Mouse (Mus musculus) kidney, postnatal 36 days (tissue): ENCODE data around the gene U2af2.
"Not testable (repeated sequence)": the region's sequence is repeated elsewhere in the genome, so short reads cannot be mapped to it uniquely, and the experiment has no call there.

Source experiments
- DNase-seq, 2 experiments: peaks; one replicate each; pipeline ENCODE4 v3.0.0; 2021 to 2022; ENCODE audit warnings: mixed read lengths in 2 of 2

Gene U2af2

GRCm38 (mm10) chr7:5076931-5077330 lies 15.0 kb downstream of the U2af2 start:
- DNase-seq = no peak

DNA sequence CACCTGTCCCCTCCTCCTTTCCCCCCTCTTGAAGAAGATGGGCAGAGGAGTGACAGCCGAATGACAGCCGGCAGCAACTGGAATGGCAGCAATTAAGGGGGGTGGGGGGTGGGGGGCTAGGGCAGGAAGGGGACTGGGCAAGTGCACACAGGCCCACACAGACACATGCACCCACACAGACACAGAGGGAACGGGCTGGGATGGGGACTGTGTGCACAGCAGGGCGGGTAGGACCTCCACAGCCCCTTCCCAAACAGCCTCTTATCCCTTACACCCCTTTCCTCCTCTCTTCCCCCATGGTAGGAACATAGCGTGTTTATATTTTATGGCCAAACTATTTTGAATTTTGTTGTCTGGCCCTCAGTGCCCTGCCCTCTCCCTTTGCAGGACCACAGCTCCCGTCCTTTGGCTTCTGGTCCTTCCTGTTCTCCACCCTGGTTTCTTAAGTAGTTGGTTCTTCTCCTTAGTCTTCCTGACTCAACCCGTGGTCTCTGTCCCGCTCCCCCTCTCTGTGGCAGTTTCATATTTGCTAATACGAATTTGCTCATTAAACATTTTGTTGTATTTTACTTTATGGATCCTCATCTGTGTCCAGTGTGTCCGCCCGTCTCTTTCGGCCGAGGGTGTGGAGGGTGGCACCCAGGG lies 17.5 kb downstream of the U2af2 start:
- DNase-seq = not testable (repeated sequence)

- DNase-seq = peak; percentile 98 to 99
These were observed 18.2 kb downstream of the U2af2 start, which contains the start of gene Epn1 for GRCm38 (mm10) chr7:5080010-5080751. Gene Epn1, plus strand, starts transcription at chr7:5080235.

DNA sequence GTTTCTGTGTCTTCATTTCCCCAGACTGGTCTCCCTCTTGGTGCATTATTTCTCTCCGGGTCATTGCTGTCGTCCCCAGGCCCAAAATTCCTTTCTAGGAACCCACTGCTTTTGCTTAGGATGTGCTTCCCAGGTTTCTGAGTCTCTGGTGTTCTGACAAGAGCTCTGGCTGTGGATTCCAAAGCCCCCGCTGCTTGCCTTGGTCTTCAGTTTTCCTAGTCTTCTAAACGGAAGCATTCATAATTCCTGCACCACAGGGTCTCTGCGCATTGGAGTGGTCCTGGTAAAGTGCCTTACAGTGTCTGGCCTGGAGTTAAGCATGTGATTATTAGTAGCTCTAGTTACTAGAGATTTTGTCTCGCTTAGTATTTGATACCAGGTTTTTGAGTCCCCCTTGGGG lies 18.9 kb downstream of the U2af2 start:
- DNase-seq = no peak

DNA sequence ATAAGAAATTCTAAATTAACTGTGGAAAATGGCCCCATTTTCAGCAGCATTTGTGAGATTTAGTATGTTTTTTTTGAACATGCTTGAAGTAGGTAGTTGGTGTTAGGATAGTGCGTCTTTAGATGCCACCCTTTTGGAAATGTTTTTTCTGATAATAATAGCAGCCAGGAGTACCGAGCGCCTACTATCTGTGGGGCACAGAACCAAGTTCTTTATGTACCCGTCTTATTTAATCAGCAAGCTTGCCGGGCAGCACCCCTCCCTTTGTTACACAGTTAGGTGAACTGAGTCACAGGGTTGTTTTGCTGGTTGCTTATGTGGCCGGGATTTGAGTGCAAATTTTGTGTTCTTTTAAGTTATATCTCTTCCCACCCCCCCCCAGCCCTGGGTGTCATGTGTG lies 19.3 kb downstream of the U2af2 start:
- no peak for DNase-seq

DNA sequence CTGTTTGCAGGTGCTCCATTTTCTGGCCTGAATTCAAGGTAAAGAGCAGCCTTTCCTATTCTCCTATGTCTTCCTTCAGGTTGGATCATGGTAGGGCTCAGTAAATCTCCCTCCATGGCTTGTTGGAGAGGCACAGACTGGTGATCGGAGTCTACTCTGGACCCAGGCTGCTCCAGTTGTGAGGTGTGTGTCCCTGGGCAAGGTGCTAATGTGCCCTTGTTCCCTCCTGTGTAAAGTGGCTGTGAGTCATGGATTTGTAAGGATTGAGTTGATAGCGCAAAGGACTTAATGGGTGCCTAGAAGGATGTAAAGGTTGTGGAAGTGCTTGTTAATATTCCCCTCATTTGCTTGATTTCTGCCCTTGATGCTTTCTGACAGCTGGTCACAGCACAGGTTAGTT lies 20.0 kb downstream of the U2af2 start:
- DNase-seq = no peak

DNA sequence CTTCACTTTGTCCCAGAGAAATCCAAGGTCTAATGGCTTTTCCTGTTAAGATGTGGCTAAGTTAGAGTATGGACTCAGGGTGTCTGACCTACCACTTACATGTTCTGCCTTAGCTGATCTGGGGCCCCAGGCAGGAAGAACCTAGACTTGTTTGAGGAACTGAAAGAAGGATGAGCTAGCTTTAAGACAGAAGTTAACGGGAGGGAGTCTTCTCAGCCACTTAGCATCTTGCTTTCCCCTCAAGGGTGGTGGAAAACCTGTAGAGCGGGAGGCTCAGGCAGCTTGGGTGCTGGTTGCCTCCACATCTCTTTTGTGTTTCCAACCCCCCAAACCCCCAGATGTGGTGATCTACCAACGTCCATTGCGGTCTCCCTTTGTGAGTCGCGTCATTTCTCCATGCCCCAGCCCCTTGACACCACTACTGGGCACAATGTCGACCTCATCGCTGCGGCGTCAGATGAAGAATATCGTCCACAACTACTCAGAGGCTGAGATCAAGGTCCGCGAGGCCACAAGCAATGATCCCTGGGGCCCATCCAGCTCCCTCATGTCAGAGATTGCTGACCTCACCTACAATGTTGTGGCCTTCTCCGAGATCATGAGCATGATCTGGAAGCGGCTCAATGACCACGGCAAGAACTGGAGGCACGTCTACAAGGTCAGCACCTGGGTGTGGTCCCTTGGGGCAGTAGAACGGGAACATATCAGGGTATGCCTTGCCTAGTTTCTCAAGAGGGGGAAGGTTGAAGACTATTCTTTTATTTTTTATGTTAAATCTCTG lies 21.6 kb downstream of the U2af2 start:
- DNase-seq = peak; percentile 70 to 74

DNA sequence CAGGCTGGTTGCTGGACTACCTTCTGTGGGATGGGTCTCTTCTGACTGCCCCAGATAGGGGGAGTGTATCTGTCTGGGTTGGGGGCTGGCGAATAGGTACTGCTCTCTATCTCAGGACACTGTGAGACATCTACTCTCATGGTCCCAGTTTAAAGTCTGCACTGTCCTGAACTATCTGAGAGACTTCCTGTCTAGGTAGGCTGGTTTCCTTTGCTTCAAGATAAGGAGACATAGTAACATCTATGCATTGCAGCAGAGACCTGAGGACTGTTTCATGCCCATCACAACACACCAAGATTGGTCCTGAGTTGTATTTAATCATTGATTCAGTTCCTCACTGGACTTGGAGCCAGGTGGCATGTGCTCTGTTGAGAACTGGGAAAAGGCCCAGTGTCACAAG lies 23.6 kb downstream of the U2af2 start:
- no peak for DNase-seq

- DNase-seq = peak; percentile 24 to 53
These were observed 25.0 kb downstream of the U2af2 start for GRCm38 (mm10) chr7:5086921-5087440.

- DNase-seq = peak; percentile 61 to 68
These were observed 25.9 kb downstream of the U2af2 start for GRCm38 (mm10) chr7:5087886-5088285.

- DNase-seq = no peak
These were observed 27.9 kb downstream of the U2af2 start for GRCm38 (mm10) chr7:5089853-5090252.

DNA sequence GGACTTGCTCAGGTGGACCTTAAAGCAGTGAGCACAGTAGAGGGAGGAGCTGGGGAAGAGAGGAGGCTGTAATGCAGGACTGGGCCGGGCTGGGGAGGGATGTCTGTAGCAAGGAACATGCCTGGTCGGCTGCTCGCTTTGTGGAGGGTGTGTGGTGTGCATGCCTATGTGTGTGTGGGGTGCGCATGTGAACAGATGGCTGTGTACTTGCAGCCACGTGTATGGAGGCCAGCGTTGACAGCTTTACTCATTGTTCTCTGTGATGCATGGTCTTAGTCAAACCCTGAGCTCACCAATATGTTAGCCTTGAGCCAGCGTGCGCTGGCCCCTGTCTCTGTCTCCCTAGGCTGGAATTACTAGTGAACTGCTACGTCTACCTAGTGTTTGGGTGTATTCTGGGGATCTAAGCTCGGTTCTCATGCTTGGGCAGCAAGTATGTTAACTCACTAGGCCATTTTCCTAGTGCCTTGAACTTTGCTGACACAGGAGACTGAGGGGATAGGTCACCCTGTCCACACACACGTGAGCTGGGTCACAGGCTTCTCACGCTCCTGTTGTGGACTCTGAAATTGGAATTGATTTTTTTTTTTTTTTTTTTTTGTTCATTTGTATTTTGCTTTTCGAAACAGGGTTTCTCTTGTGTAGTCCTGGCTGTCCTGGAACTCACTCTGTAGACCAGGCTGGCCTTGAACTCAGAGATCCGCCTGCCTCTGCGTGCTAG lies 29.2 kb downstream of the U2af2 start:
- DNase-seq = peak in 1 of 2 experiments; percentile 27

DNA sequence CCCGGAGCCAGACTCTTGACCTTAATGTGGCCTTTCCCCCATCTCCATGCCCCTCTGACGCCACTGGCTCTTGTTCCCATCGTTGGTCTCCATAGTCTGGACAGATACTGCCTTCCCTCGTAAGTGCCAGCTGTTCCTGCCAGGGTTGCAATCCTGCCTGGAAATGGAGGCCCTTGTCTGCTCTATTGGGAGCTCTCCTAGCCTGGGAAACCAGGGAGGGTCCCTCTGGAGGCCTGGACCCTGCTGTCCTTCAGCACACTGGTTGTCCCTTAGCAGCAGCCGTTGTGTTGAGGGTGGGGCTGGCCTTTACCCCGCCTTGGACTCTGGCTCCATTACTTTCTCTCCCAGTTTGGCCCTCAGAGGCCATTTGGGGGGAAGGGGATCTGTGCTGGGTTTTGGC lies 30.4 kb downstream of the U2af2 start:
- DNase-seq = no peak

- no peak for DNase-seq
These were observed 31.0 kb downstream of the U2af2 start for GRCm38 (mm10) chr7:5092831-5093510.

DNA sequence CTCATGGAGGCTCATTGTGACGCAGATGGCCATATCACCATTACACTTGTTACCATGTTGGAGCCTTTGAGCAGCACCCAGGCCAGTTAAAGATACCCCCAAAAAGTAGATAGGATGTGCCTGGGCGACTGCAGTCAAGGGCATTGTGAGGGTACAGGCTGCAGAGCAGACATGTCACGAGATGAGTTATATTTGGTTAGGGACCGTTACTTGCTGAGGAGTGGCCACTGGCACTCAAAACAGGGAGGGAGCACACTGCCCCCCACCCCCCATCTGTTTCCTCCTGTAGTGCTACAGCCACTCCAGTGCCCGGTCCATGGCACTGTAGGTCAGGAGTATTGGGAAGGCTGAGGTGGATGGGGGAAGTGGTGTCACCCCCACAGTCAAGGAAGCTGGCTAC lies 36.8 kb downstream of the U2af2 start:
- no peak for DNase-seq

DNA sequence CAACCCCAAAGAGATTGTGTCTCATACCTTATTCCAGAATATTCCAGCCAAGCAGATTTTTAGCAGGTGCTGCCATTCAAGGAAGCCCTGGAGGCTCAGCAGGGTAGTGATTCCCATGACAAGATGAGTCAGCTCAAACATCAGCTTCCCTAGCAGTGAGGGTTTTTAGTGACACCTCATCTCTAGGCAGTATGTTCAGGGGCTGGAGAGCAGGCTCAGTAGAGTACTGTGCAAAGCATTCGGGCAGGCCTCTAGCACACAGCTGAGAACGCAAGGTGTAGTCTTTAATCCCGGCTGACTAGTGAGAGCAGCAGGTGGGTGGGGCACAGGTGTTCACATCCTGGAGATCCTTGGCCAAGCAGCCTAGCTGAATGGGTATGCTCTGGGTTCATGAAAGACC lies 37.9 kb downstream of the U2af2 start:
- DNase-seq = no peak

DNA sequence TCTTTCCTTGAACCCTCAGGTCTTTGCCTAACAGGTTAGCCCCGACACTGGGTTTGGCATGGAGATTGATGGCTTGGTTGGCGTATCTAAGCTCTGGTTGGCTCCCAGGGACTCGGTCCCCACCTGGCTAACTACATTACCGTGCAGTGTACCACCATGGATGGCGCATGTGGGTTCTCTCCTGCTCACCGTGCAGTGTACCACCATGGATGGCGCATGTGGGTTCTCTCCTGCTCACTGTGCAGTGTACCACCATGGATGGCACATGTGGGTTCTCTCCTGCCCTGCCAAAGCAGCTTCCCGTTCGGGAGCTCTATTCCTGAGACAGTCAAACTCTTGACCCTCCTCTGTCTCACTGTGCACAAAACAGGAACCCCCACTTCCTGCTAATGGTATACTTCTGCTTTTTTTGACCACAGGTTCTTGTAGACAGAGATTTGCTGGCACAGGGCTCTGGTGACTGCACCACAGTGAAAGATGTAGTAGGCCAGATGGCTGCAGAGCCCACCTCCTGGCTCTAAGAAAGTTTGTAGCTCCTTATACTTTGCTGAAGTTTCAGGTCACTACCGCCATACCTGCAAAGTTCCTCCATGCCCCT lies 39.2 kb downstream of the U2af2 start:
- no peak for DNase-seq

DNA sequence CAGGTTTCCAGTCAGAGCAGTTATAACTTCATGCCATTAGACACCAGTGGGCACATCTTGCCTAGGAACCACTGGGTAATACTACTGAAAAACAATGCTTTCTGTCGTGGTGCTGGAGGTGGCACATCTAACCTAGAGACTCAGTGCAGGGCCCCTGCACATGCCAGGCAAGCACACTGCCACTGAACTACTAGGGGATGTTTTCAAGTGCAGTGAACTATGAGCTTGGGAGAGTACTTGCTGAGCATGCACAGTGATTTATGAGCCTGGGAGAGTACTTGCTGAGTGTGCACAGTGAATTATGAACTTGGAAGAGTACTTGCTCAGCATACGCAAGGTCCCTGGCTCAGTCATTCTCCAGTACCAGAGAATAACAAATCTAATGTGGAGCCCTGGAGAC lies 40.6 kb downstream of the U2af2 start:
- DNase-seq = peak; percentile 27 to 53

DNA sequence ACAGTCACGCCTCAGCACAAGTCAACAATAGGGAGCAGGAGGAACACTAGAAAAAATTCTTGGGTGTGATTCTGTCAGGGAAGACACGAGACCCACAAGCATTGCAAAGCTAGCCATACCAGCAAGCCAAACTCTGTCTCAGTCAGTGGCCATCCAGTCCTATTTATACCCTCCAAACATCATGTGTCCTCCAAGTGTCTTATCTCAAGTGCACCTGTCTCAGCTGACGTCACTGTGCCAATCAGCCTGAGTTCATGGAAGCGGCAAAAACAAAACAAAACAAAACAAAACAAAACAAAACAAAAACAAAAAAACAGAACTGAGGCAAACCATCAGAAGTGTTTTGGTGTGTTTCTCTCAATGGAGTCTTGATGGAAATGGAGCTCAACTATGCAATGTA lies 46.3 kb downstream of the U2af2 start:
- DNase-seq = no peak

DNA sequence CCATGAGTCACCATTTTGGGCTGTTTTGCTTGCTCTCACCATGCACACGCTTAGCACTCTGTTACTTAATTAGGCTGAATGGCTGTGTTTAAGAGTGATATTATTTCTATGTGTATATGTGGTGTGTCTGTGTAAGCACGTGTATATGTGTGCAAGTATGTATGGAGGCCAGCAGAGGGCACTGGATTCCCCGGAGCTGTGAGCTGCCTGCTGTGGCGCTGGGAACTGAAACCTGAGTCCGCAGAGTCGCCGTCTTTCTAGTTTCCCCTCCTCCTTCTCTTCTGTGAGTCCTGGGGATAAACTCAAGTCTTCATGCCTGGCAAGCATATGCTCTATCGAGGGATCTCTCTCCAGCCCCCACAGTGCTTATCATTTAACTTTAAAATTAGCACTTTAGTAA lies 47.4 kb downstream of the U2af2 start:
- no peak for DNase-seq

DNA sequence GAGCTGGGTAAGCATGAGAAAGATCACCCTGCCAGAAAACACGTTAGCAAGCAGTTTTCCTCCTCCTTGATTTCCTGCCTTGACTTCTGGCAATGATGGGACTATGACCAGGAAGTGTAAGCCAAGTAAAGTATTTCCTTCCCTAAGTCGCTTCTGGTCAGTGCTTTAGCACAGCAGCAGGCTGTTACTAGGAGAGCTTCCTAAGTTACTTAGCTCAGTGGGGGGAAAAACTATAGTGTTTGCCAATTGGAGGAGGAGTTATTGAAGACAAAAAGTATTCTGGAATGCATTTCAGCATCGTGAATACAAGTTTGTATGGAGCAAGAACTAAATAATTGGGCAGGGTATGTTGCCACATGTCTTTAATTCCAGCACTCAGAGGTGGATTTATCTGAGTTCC lies 50.8 kb downstream of the U2af2 start:
- no peak for DNase-seq

DNA sequence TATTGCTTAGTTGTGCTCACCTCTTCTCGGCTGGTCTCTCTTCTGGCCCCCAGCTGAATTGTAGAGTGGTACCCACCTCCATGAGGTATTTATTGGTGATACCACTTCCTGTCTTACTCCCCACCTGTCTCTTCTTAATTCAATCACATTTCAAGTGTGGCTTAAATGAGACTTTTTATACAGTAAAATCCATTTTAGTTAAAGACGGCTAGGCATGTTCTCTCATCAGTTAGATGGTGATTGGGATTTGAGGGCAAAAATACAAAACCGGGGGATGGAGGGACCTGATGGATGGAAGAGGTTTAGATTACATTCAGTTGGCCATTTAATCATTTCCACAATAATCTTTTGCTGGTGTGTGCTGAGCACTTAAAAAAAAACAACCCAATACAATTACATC lies 54.9 kb downstream of the U2af2 start, which contains the start of gene Rfpl4:
Gene Rfpl4, minus strand, starts transcription at position 101 of the 400 bp plus-strand sequence.
- no peak for DNase-seq
